Mouse (Mus musculus) thymus, postnatal 25 days (tissue): ENCODE results near the gene Asb1.
A peak's percentile ranks its signal among the peaks of the same experiment; 100 is the strongest.

Source experiments
- DNase-seq: peaks from one replicate; pipeline ENCODE4 v3.0.0; 2022

Gene Asb1

GRCm38 (mm10) chr1:91540271-91540826, at the start of gene Asb1:
Gene Asb1 (plus strand): TSS chr1:91540544.
- peak; percentile 88 for DNase-seq

- no peak for DNase-seq
Measured at GRCm38 (mm10) chr1:91492740-91493139, 47.6 kb upstream of the Asb1 start.

- DNase-seq = peak; percentile 7
Measured at GRCm38 (mm10) chr1:91493938-91494337, 46.4 kb upstream of the Asb1 start.

GRCm38 (mm10) chr1:91494457-91495140, 45.7 kb upstream of the Asb1 start, which contains the start of gene Traf3ip1:
Gene Traf3ip1 (plus strand): TSS chr1:91494647.
- peak; percentile 92 for DNase-seq

- DNase-seq = no peak
Measured at GRCm38 (mm10) chr1:91495321-91495720, 45.0 kb upstream of the Asb1 start.

- no peak for DNase-seq
Measured at GRCm38 (mm10) chr1:91498579-91498978, 41.8 kb upstream of the Asb1 start.

GRCm38 (mm10) chr1:91504615-91505014, 35.7 kb upstream of the Asb1 start:
- DNase-seq = no peak

GRCm38 (mm10) chr1:91514916-91515315, 25.4 kb upstream of the Asb1 start:
- no peak for DNase-seq

GRCm38 (mm10) chr1:91515642-91516041, 24.7 kb upstream of the Asb1 start:
- no peak for DNase-seq

GRCm38 (mm10) chr1:91523759-91524158, 16.6 kb upstream of the Asb1 start:
- DNase-seq = peak; percentile 52

GRCm38 (mm10) chr1:91525838-91526237, 14.5 kb upstream of the Asb1 start:
- DNase-seq = no peak

- DNase-seq = no peak
Measured at GRCm38 (mm10) chr1:91530166-91530565, 10.2 kb upstream of the Asb1 start.

GRCm38 (mm10) chr1:91532243-91532642, 8.1 kb upstream of the Asb1 start:
- no peak for DNase-seq

GRCm38 (mm10) chr1:91532892-91533291, 7.5 kb upstream of the Asb1 start:
- no peak for DNase-seq

GRCm38 (mm10) chr1:91533483-91533882, 6.9 kb upstream of the Asb1 start:
- DNase-seq = no peak

- DNase-seq = no peak
Measured at GRCm38 (mm10) chr1:91533961-91534723, 6.2 kb upstream of the Asb1 start.

GRCm38 (mm10) chr1:91537786-91538569, 2.4 kb upstream of the Asb1 start:
- no peak for DNase-seq

- DNase-seq = no peak
Measured at GRCm38 (mm10) chr1:91538570-91538929, 1.8 kb upstream of the Asb1 start.

GRCm38 (mm10) chr1:91539246-91539645, 1.1 kb upstream of the Asb1 start:
- no peak for DNase-seq

- no peak for DNase-seq
Measured at GRCm38 (mm10) chr1:91539704-91540270, 557 bp upstream of the Asb1 start.

- no peak for DNase-seq
Measured at GRCm38 (mm10) chr1:91541042-91541592, 773 bp downstream of the Asb1 start.

- no peak for DNase-seq
Measured at GRCm38 (mm10) chr1:91543974-91544373, 3.6 kb downstream of the Asb1 start.

- DNase-seq = no peak
Measured at GRCm38 (mm10) chr1:91545226-91545625, 4.9 kb downstream of the Asb1 start.
